Mouse (Mus musculus): Measurements from ENCODE around the gene Macrod2. TPM values are rescaled to one million over a fixed set of nuclear protein-coding genes. Genes with fewer than 3 reads are reported as not detected.

Macrod2 gene
- 59.2 and 60.2 TPM in 2 replicates for polyA plus RNA-seq (2016; fragmentation: Nextera tagmentation; extraction: Ambion mirVana)

DNA sequence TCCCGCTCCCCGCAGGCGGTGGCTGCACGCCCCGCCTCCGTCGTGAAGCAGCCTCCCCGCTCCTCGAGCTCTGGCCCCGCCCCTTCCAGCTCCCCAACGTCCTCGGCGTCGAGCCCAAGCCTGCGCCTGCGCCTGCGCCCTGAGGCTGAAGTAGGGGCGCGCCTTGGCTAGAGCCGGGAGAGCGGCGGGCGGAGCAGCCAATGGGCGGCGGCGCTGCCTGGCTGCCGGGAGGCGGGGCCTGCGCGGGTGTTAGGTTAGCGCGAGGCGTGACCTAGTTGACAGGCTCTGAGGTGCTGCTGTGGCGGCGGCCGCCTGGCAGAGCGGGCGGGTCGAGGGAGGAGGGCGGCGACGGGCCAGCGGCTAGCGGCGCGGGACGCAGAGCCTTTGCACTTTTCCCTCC is at the start of gene Macrod2:
Gene Macrod2, plus strand, starts transcription at position 131 of the 400 bp plus-strand sequence.
- peak; percentile 99 for ATAC-seq (ENCODE audit: low FRiP score)
- H3K4me2 ChIP-seq (replicated peaks), result peak within 1 kb of the TSS; percentile 84
- peak within 1 kb of the TSS; percentile 80 for H3K9ac ChIP-seq
- H3K36me3 ChIP-seq, result no peaks in the 10 kb centered on the region
- WGBS, result 0% methylated on average over 31 of the region's 47 CpGs
- no peaks in the 10 kb centered on the region for H3K9me3 ChIP-seq (replicated peaks)
- H3K27ac ChIP-seq, result peak within 1 kb of the TSS; percentile 85
- no peaks in the 10 kb centered on the region; the same call in 1 of the 2 replicates for H3K27me3 ChIP-seq
- peak within 1 kb of the TSS; percentile 87 for H3K4me3 ChIP-seq
- peaks cover 6% of the 10 kb centered on the region; the same call in 1 of the 2 replicates for H3K4me1 ChIP-seq

- no peak for ATAC-seq (ENCODE audit: low FRiP score)
- WGBS, result 50% methylated on average over 2 of the region's 2 CpGs
Observed at GRCm38 (mm10) chr2:140359905-140360304, 35.2 kb upstream of the Macrod2 start.

DNA sequence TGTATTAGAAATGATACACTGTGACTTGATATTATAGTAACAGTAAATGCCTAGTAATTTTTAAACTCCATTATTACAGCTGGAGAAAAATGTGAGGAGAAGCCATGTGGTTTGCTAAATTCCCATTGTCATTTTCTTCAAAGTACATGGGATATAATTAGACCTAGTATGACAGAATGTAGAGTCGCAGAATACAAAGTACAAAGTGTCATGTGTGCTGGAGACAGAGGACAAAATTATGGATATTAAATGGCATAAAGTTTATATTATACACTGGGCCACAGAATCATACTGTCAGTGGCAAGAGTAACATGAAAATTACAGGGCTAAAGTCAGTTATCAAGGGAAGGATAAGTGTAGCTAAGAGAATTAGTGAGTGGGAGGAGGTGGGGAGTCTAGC is 30.3 kb upstream of the Macrod2 start:
- WGBS, result 89% methylated on average over 1 of the region's 1 CpGs
- Histone ChIP-seq H3K36me3 (no peaks in the 10 kb centered on the region), H3K9me3 (replicated peaks) (no peaks in the 10 kb centered on the region), H3K4me1 (no peaks in the 10 kb centered on the region), H3K27me3 (no peaks in the 10 kb centered on the region), H3K4me3 (no peak overlapping the region), H3K9ac (no peak overlapping the region), H3K27ac (no peak overlapping the region), H3K4me2 (replicated peaks) (no peak overlapping the region)
- ATAC-seq (ENCODE audit: low FRiP score), result no peak

More at GRCm38 (mm10) chr2:140359905-140360304, 35.2 kb upstream of the Macrod2 start:
- no peaks in the 10 kb centered on the region for H3K27me3 ChIP-seq
- H3K4me1 ChIP-seq, result no peaks in the 10 kb centered on the region
- no peak overlapping the region for H3K27ac ChIP-seq
- no peak overlapping the region for H3K4me3 ChIP-seq
- no peak overlapping the region for H3K4me2 ChIP-seq (replicated peaks)
- H3K9me3 ChIP-seq (replicated peaks), result no peaks in the 10 kb centered on the region
- H3K36me3 ChIP-seq, result no peaks in the 10 kb centered on the region
- no peak overlapping the region for H3K9ac ChIP-seq

DNA sequence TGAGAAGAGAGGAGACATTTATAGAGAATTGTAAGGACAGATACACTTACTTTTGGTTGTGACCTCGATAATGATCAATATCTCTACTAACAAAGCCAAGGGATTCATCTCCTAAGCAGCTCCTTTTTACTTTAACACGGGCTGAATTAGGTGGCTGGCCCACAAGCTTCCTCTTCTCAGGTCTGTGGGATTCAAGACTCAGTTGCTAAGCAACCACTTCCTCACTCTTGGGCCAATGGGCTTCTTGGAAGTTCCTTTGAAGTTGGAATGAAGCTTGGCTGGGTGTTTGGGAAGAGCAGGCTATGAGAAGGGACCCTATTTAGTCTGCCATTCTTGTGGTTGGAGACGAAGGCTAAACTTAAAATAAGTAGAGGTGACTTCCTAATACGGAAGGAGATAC is 5.6 kb upstream of the Macrod2 start, which contains the start of gene Sel1l2:
Gene Sel1l2, minus strand, starts transcription at position 182 of the 400 bp plus-strand sequence.
- no peaks in the 10 kb centered on the region for H3K36me3 ChIP-seq
- H3K4me3 ChIP-seq, result no peak within 1 kb of the TSS
- no peak for ATAC-seq (ENCODE audit: low FRiP score)
- H3K4me1 ChIP-seq, result no peaks in the 10 kb centered on the region
- no peak within 1 kb of the TSS for H3K4me2 ChIP-seq (replicated peaks)
- H3K27ac ChIP-seq, result no peak within 1 kb of the TSS
- no peaks in the 10 kb centered on the region for H3K9me3 ChIP-seq (replicated peaks)
- no peaks in the 10 kb centered on the region for H3K27me3 ChIP-seq
- no peak within 1 kb of the TSS for H3K9ac ChIP-seq
- WGBS, result 34% methylated on average over 4 of the region's 4 CpGs

DNA sequence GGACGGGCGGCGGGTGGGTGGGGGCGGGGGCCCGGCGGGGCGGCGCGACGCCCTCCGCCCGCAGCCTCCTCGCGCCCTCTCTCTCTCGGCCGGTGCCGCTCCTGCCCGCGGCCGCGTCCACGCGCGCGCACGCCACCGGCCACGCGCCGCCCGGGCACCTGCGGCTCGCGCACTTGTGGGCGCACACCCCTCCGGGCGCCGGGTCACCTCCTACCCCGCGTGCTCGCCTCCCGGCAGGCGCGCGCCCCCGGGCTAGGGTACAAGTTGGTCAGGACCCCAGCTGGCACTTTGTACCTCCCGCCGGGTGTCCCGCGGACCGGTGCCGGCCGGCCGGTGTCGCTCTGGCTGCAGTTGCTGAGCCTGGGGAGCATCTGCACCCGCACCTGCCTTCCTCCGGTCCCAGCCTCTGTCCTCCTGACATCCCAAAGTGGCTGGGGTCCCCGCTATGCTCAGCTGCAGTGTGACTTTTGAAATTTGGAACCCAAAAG is 679 bp downstream of the Macrod2 start:
- ATAC-seq (ENCODE audit: low FRiP score), result peak; percentile 84
- Histone ChIP-seq H3K27ac (peak overlapping the region; percentile 85), H3K9ac (peak overlapping the region; percentile 80), H3K4me2 (replicated peaks) (peak overlapping the region; percentile 84), H3K36me3 (no peaks in the 10 kb centered on the region), H3K4me1 (peaks cover 6% of the 10 kb centered on the region; the same call in 1 of the 2 replicates), H3K27me3 (no peaks in the 10 kb centered on the region; the same call in 1 of the 2 replicates), H3K4me3 (peak overlapping the region; percentile 87), H3K9me3 (replicated peaks) (no peaks in the 10 kb centered on the region)
- WGBS, result 1% methylated on average over 40 of the region's 58 CpGs

DNA sequence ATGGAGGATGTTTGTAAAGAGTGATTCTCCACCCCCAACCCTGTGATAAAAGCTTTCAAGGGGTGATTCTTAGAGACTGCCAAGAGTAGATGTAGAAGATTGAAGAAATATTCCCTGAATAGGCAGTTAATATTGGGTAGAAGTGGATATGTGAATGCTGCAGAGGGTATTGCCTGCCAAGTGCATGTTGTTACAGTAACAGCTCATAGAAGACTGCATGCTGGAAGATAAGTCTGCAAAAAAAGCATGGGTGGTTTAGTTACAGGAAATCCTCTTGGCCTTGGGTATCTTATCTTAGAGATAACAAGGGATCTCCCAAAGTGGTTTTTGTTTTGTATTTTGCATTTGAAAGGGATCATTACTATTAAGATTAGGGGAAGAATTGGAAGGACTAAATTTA is 30.7 kb downstream of the Macrod2 start:
- no peak overlapping the region for H3K27ac ChIP-seq
- no peaks in the 10 kb centered on the region for H3K36me3 ChIP-seq
- no peak overlapping the region for H3K4me2 ChIP-seq (replicated peaks)
- no peaks in the 10 kb centered on the region for H3K9me3 ChIP-seq (replicated peaks)
- H3K9ac ChIP-seq, result no peak overlapping the region
- ATAC-seq (ENCODE audit: low FRiP score), result no peak
- H3K4me3 ChIP-seq, result no peak overlapping the region
- no peaks in the 10 kb centered on the region for H3K4me1 ChIP-seq
- no peaks in the 10 kb centered on the region for H3K27me3 ChIP-seq

- 22% methylated on average over 4 of the region's 4 CpGs for WGBS
- Histone ChIP-seq H3K9me3 (replicated peaks) (no peaks in the 10 kb centered on the region), H3K4me1 (no peaks in the 10 kb centered on the region), H3K36me3 (no peaks in the 10 kb centered on the region), H3K27ac (no peak overlapping the region), H3K4me2 (replicated peaks) (no peak overlapping the region), H3K27me3 (no peaks in the 10 kb centered on the region), H3K4me3 (no peak overlapping the region), H3K9ac (no peak overlapping the region)
- peak; percentile 38; the same call in 1 of the 2 replicates for ATAC-seq (ENCODE audit: low FRiP score)
Observed at GRCm38 (mm10) chr2:140427283-140427682, 32.2 kb downstream of the Macrod2 start.

DNA sequence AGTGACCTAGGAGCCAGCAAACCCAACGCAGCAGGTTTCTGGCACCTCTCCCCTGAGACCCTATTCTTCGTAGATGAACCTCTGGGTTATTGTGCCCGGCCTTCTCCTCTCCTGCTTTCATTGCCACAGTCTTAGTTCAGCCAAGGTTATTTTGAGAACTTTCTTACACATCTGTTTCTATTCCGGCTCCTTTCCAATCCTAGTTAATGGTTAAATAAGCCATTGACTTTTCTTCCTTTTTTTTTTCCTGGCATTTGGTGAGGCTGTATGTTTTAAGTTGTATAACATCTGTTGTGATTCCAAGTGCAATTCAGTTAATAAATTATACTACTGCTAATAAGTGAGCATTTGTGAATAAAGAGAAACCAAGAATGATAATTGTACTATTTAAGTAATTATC is 44.0 kb downstream of the Macrod2 start:
- WGBS, result 80% methylated on average over 4 of the region's 4 CpGs

DNA sequence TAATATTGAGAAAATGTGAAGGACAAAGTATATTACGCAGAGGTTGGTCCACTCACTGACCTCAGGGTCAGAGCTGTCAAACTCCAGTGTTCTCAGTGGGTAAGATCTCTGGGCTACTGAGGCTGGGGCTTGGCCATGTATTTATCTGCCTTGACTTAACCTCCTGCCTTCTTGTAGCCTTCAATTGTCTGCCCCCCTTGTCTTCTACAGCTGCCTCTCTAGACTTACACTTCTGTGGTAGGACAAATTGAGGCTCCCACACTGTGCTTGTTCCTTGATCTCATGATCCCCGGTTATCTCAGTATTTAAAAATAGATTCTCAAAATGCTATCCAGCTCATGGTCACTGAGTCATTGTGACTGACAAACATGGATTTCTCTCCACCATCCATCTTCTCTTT is 53.5 kb downstream of the Macrod2 start:
- no peak overlapping the region for H3K4me3 ChIP-seq
- H3K4me1 ChIP-seq, result no peaks in the 10 kb centered on the region
- H3K9ac ChIP-seq, result no peak overlapping the region
- no peaks in the 10 kb centered on the region for H3K27me3 ChIP-seq
- H3K36me3 ChIP-seq, result no peaks in the 10 kb centered on the region
- ATAC-seq (ENCODE audit: low FRiP score), result no peak
- 80% methylated on average over 2 of the region's 2 CpGs for WGBS
- H3K27ac ChIP-seq, result no peak overlapping the region
- H3K4me2 ChIP-seq (replicated peaks), result no peak overlapping the region
- H3K9me3 ChIP-seq (replicated peaks), result no peaks in the 10 kb centered on the region

More for the DNA sequence above, 44.0 kb downstream of the Macrod2 start:
- no peak for ATAC-seq (ENCODE audit: low FRiP score)
- Histone ChIP-seq H3K9ac (no peak overlapping the region), H3K4me3 (no peak overlapping the region), H3K27me3 (no peaks in the 10 kb centered on the region), H3K4me1 (no peaks in the 10 kb centered on the region), H3K9me3 (replicated peaks) (no peaks in the 10 kb centered on the region), H3K4me2 (replicated peaks) (no peak overlapping the region), H3K36me3 (no peaks in the 10 kb centered on the region), H3K27ac (no peak overlapping the region)

DNA sequence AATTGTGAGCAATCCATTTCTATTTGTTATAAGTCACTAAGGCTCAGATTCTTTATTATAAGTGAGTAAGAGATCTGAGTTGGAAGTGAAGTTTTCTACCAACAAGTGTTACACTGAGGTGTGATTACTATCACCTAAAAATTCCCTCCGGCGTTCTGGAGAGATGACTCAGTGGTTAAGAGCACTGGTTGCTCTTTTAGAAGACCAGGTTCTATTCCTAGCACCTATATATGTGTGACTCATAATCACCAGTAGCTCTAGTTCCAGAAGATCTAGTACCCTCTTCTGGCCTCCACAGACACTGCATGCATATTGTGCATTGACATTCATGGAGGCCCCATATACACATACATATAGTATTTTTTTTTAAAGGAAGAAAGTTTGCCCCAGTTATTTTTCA is 80.7 kb downstream of the Macrod2 start:
- no peak overlapping the region for H3K4me2 ChIP-seq (replicated peaks)
- H3K4me1 ChIP-seq, result no peaks in the 10 kb centered on the region
- no peaks in the 10 kb centered on the region for H3K36me3 ChIP-seq
- no peaks in the 10 kb centered on the region for H3K27me3 ChIP-seq
- H3K4me3 ChIP-seq, result no peak overlapping the region
- no peaks in the 10 kb centered on the region for H3K9me3 ChIP-seq (replicated peaks)
- WGBS, result 93% methylated on average over 2 of the region's 2 CpGs
- no peak for ATAC-seq (ENCODE audit: low FRiP score)
- no peak overlapping the region for H3K27ac ChIP-seq
- H3K9ac ChIP-seq, result no peak overlapping the region

GRCm38 (mm10) chr2:140476891-140477290 is 81.8 kb downstream of the Macrod2 start:
- no peak overlapping the region for H3K27ac ChIP-seq
- no peaks in the 10 kb centered on the region for H3K4me1 ChIP-seq
- no peak for ATAC-seq (ENCODE audit: low FRiP score)
- WGBS, result 89% methylated on average over 4 of the region's 4 CpGs
- no peak overlapping the region for H3K4me2 ChIP-seq (replicated peaks)
- no peak overlapping the region for H3K9ac ChIP-seq
- H3K27me3 ChIP-seq, result no peaks in the 10 kb centered on the region
- H3K9me3 ChIP-seq (replicated peaks), result no peaks in the 10 kb centered on the region
- no peak overlapping the region for H3K4me3 ChIP-seq
- no peaks in the 10 kb centered on the region for H3K36me3 ChIP-seq

- 82% methylated on average over 2 of the region's 2 CpGs for WGBS
- H3K27ac ChIP-seq, result no peak overlapping the region
- no peak overlapping the region for H3K9ac ChIP-seq
- H3K4me3 ChIP-seq, result no peak overlapping the region
- no peaks in the 10 kb centered on the region for H3K4me1 ChIP-seq
- H3K27me3 ChIP-seq, result no peaks in the 10 kb centered on the region
- no peak for ATAC-seq (ENCODE audit: low FRiP score)
- H3K36me3 ChIP-seq, result no peaks in the 10 kb centered on the region
- H3K9me3 ChIP-seq (replicated peaks), result no peaks in the 10 kb centered on the region
- no peak overlapping the region for H3K4me2 ChIP-seq (replicated peaks)
Observed at GRCm38 (mm10) chr2:140482604-140483003, 87.5 kb downstream of the Macrod2 start.

DNA sequence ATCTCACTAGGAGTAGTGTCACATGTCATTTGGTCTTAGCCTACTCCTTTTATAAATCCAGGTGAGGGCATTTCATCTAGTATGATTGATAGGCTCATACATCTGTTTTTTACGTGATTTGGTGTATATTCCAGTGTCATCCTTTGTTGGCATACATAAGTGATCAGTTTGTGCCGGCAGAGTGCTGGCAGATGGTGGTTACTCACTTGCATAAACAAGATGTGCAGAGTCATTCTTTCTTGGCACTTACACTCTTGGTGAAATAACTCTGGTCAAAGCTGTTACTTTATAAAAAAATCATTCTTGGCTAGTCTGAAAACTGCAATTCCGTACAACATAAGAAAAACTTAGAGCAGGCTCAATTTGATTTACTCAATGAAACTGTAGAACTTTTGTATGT is 102.6 kb downstream of the Macrod2 start:
- Histone ChIP-seq H3K9ac (no peak overlapping the region), H3K4me1 (no peaks in the 10 kb centered on the region), H3K9me3 (replicated peaks) (no peaks in the 10 kb centered on the region), H3K36me3 (no peaks in the 10 kb centered on the region), H3K4me3 (no peak overlapping the region), H3K27ac (no peak overlapping the region), H3K27me3 (no peaks in the 10 kb centered on the region), H3K4me2 (replicated peaks) (no peak overlapping the region)
- no peak for ATAC-seq (ENCODE audit: low FRiP score)
- 79% methylated on average over 3 of the region's 3 CpGs for WGBS
